Mouse (Mus musculus) kidney, postnatal 0 days (tissue): ENCODE data around the gene Luc7l3. TPM values are rescaled to one million over a fixed set of nuclear protein-coding genes. Genes with fewer than 3 reads are reported as not detected.

Experiments
- ATAC-seq: fragments of 200-750 bp; cut with Nextera tagmentation; replicated peaks from 2 replicates; pipeline ENCODE4 v1.8.0; 2017; ENCODE audit warnings: low read depth, moderate number of reproducible peaks, moderate TSS enrichment, moderate library complexity; ENCODE audit not compliant: low FRiP score
- DNase-seq: peaks from one replicate; pipeline ENCODE4 v3.0.0-alpha.2; 2016; ENCODE audit warnings: low spot score
- H3K27ac ChIP-seq: fragments of 300-500 bp; sonication (generic); 2 replicates; pipeline ENCODE4 v1.5.1; 2014; ENCODE audit warnings: mild to moderate bottlenecking
- H3K27me3 ChIP-seq: fragments of 300-500 bp; sonication (generic); 2 replicates; pipeline ENCODE4 v1.6.1; 2014; ENCODE audit warnings: low read length, mixed read lengths; ENCODE audit not compliant: insufficient read depth
- H3K36me3 ChIP-seq: fragments of 300-500 bp; sonication (generic); 2 replicates; pipeline ENCODE4 v1.6.1; 2014; ENCODE audit warnings: low read length, mixed read lengths; ENCODE audit not compliant: insufficient read depth
- H3K4me1 ChIP-seq: fragments of 300-500 bp; sonication (generic); replicated peaks from 2 replicates; pipeline ENCODE4 v1.6.1; 2014; ENCODE audit warnings: antibody characterized with exemption, low read length, mixed read lengths; ENCODE audit not compliant: insufficient read depth
- H3K4me2 ChIP-seq: fragments of 300-500 bp; sonication (generic); 2 replicates; pipeline ENCODE4 v1.6.1; 2014; ENCODE audit warnings: mild to moderate bottlenecking, low read length, moderate library complexity, mixed read lengths
- H3K4me3 ChIP-seq: fragments of 300-500 bp; sonication (generic); replicated peaks from 2 replicates; pipeline ENCODE4 v1.5.1; 2014; ENCODE audit warnings: low read depth, low read length
- H3K9ac ChIP-seq: fragments of 300-500 bp; sonication (generic); 2 replicates; pipeline ENCODE4 v1.6.1; 2014; ENCODE audit warnings: low read depth, low read length
- H3K9me3 ChIP-seq: fragments of 300-500 bp; sonication (generic); replicated peaks from 2 replicates; pipeline ENCODE4 v1.6.1; 2016; ENCODE audit warnings: low read length, inconsistent platforms, mixed read lengths
- CTCF ChIP-seq: IDR thresholded peaks from 2 replicates; pipeline ENCODE4 v1.5.1; 2016; ENCODE audit warnings: antibody characterized with exemption, low read depth, mild to moderate bottlenecking, moderate library complexity
- WGBS: fragments of 180-500 bp; shearing (Covaris S2); extraction: QIAGEN DNeasy Blood & Tissue Kit; methylation state at CpG from one replicate; pipeline ENCODE4 v1.1.7; 2014; 5-methylcytosine and 5-hydroxymethylcytosine counted together
- polyA plus RNA-seq: library from polyadenylated mRNA; unstranded; fragments of >200 nt; fragmentation: Nextera tagmentation; extraction: Ambion mirVana; gene quantifications from 2 replicates; pipeline ENCODE4 v1.2.1, GENCODE M21; 2015

The Luc7l3 gene
- polyA plus RNA-seq, 1 experiment from 2014 or later: 108 TPM

- no peak overlapping the region for H3K4me3 ChIP-seq
- WGBS: 67% methylated on average over 2 of the region's 2 CpGs
- peaks cover 25% of the 10 kb centered on the region for H3K4me1 ChIP-seq
- no peak for TF ChIP-seq CTCF
- no peak overlapping the region for H3K27ac ChIP-seq
- no peaks in the 10 kb centered on the region for H3K27me3 ChIP-seq
- no peaks in the 10 kb centered on the region for H3K9me3 ChIP-seq
- ATAC-seq (no peak), DNase-seq (no peak)
- H3K36me3 ChIP-seq: no peaks in the 10 kb centered on the region
- H3K9ac ChIP-seq: no peak overlapping the region
- H3K4me2 ChIP-seq: no peak overlapping the region
Observed at GRCm38 (mm10) chr11:94316528-94316927, 5.3 kb downstream of the Luc7l3 start.

- no peak overlapping the region for H3K27ac ChIP-seq
- ATAC-seq (no peak), DNase-seq (no peak)
- no peaks in the 10 kb centered on the region for H3K27me3 ChIP-seq
- 57% methylated on average over 1 of the region's 1 CpGs for WGBS
- H3K4me1 ChIP-seq: peaks cover 25% of the 10 kb centered on the region
- no peak overlapping the region for H3K4me3 ChIP-seq
- no peaks in the 10 kb centered on the region for H3K36me3 ChIP-seq
- no peak overlapping the region for H3K4me2 ChIP-seq
- no peak overlapping the region for H3K9ac ChIP-seq
- no peak for TF ChIP-seq CTCF
- no peaks in the 10 kb centered on the region for H3K9me3 ChIP-seq
Observed at GRCm38 (mm10) chr11:94315308-94315707, 6.5 kb downstream of the Luc7l3 start.

- no peak for TF ChIP-seq CTCF
- Histone ChIP-seq H3K9me3 (no peaks in the 10 kb centered on the region), H3K27ac (no peak overlapping the region), H3K4me3 (no peak overlapping the region), H3K4me2 (no peak overlapping the region), H3K36me3 (no peaks in the 10 kb centered on the region), H3K9ac (no peak overlapping the region), H3K4me1 (peaks cover 25% of the 10 kb centered on the region), H3K27me3 (no peaks in the 10 kb centered on the region)
- DNase-seq (no peak), ATAC-seq (no peak)
- WGBS: 58% methylated on average over 2 of the region's 2 CpGs
Observed at GRCm38 (mm10) chr11:94314098-94314652, 7.6 kb downstream of the Luc7l3 start.

- H3K4me1 ChIP-seq: peaks cover 25% of the 10 kb centered on the region
- no peaks in the 10 kb centered on the region for H3K9me3 ChIP-seq
- TF ChIP-seq CTCF: no peak
- no peak for ATAC-seq
- 0 out of 2 replicates have a peak, but pooled peaks cover under 1% of the 10 kb centered on the region for H3K36me3 ChIP-seq
- no peaks in the 10 kb centered on the region for H3K27me3 ChIP-seq
- H3K4me2 ChIP-seq: no peak overlapping the region
- H3K4me3 ChIP-seq: no peak overlapping the region
- no peak overlapping the region for H3K9ac ChIP-seq
- WGBS: 86% methylated on average over 1 of the region's 1 CpGs
- H3K27ac ChIP-seq: no peak overlapping the region
- no peak for DNase-seq
Observed at GRCm38 (mm10) chr11:94312733-94313132, 9.1 kb downstream of the Luc7l3 start.

GRCm38 (mm10) chr11:94294996-94295845, 26.6 kb downstream of the Luc7l3 start:
- Histone ChIP-seq H3K27me3 (no peaks in the 10 kb centered on the region), H3K27ac (no peak overlapping the region), H3K9ac (no peak overlapping the region), H3K4me2 (no peak overlapping the region), H3K36me3 (peaks cover 77% of the 10 kb centered on the region), H3K4me3 (no peak overlapping the region), H3K9me3 (no peaks in the 10 kb centered on the region), H3K4me1 (no peaks in the 10 kb centered on the region)
- TF ChIP-seq CTCF: no peak
- ATAC-seq: no peak
- DNase-seq: no peak
- WGBS: 67% methylated on average over 9 of the region's 9 CpGs

GRCm38 (mm10) chr11:94290062-94290740, 31.6 kb downstream of the Luc7l3 start:
- no peak for DNase-seq
- H3K4me1 ChIP-seq: no peaks in the 10 kb centered on the region
- no peak overlapping the region for H3K9ac ChIP-seq

More at GRCm38 (mm10) chr11:94290062-94290740, 31.6 kb downstream of the Luc7l3 start:
- TF ChIP-seq CTCF: no peak
- H3K27ac ChIP-seq: no peak overlapping the region
- ATAC-seq: no peak
- peaks cover 62% of the 10 kb centered on the region for H3K36me3 ChIP-seq
- 94% methylated on average over 10 of the region's 10 CpGs for WGBS
- no peaks in the 10 kb centered on the region for H3K27me3 ChIP-seq
- H3K9me3 ChIP-seq: no peaks in the 10 kb centered on the region
- H3K4me3 ChIP-seq: no peak overlapping the region
- no peak overlapping the region for H3K4me2 ChIP-seq
